Mouse (Mus musculus) brain, embryonic 14.5 days (tissue): ENCODE measurements around the gene Ebf1.

ENCODE experiments used
- CTCF ChIP-seq: fragments of 200-500 bp; IDR thresholded peaks from 2 replicates; pipeline ENCODE4 v1.5.1; 2012; ENCODE audit warnings: inconsistent platforms, mild to moderate bottlenecking, moderate library complexity, borderline replicate concordance; ENCODE audit not compliant: insufficient read depth, insufficient read length; ENCODE audit errors: extremely low read depth
- POLR2A ChIP-seq: fragments of 200-500 bp; IDR thresholded peaks from 2 replicates; pipeline ENCODE4 v1.6.1; 2012; ENCODE audit warnings: mild to moderate bottlenecking, inconsistent platforms, borderline replicate concordance; ENCODE audit not compliant: poor library complexity, insufficient read depth, insufficient read length, severe bottlenecking; ENCODE audit errors: extremely low read depth

DNA sequence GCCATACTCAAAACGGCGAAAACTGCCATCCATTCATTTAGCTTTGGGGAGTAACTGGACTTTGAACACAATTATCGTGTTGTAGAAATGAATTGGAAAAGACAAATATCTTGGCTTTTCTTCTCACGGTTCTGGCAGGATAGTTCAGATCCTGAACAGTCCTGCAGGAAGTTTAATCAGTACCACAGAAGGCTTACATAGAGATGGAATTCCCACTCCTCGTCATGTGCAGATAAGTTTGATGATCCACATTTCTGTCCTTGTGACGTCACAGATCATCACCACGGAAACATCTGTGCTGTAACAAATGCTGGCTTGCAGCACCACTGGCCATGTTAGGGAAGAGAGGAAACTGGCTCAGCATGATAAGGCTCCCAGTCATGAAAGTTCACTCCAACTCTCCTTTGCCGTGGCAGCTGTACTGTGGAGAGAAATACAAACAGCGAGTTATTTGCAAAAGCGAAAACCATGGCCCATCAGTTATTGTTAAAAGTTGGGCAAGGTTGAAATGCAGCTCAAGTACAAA is 280.1 kb downstream of the Ebf1 start:
- TF ChIP-seq CTCF (no peak), POLR2A (no peak)
